Mouse (Mus musculus) gastrocnemius, adult 8-10 months (tissue): Measurements from ENCODE around the gene Chd9. TPM values are rescaled to one million over a fixed set of nuclear protein-coding genes. Genes with fewer than 3 reads are reported as not detected.
"Not testable (repeated sequence)": the region's sequence is repeated elsewhere in the genome, so short reads cannot be mapped to it uniquely, and the experiment has no call there.

Experiments
- DNase-seq, 2 experiments: peaks; one replicate each; pipeline ENCODE4 v3.0.0; 2022; ENCODE audit warnings: low spot score in 2 of 2
- total RNA-seq, 4 experiments: library from RNA; stranded (reverse); gene quantifications; 2 replicates each; pipeline ENCODE4 v1.2.4; 2022

The Chd9 gene
- total RNA-seq, 4 experiments from 2014 or later = 23.6 to 35.7 (median 27.6) TPM

GRCm38 (mm10) chr8:90904171-90904706 lies 76.1 kb downstream of the Chd9 start:
- DNase-seq = no peak

GRCm38 (mm10) chr8:90906922-90907321 lies 78.8 kb downstream of the Chd9 start:
- DNase-seq = no peak

GRCm38 (mm10) chr8:90907516-90907847 lies 79.3 kb downstream of the Chd9 start:
- no peak for DNase-seq

GRCm38 (mm10) chr8:90907848-90908551 lies 79.8 kb downstream of the Chd9 start:
- DNase-seq = peak; percentile 95 to 96

- peak; percentile 41 to 43 for DNase-seq
These were observed 80.7 kb downstream of the Chd9 start for GRCm38 (mm10) chr8:90908580-90909471.

- DNase-seq = no peak
These were observed 95.2 kb downstream of the Chd9 start for GRCm38 (mm10) chr8:90923158-90923905.

GRCm38 (mm10) chr8:90928412-90928811 lies 100.3 kb downstream of the Chd9 start:
- no peak for DNase-seq

GRCm38 (mm10) chr8:90930125-90930524 lies 102.0 kb downstream of the Chd9 start:
- DNase-seq = not testable (repeated sequence)

GRCm38 (mm10) chr8:90932934-90933333 lies 104.8 kb downstream of the Chd9 start:
- no peak for DNase-seq

- DNase-seq = no peak
These were observed 106.6 kb downstream of the Chd9 start for GRCm38 (mm10) chr8:90934786-90935185.

GRCm38 (mm10) chr8:90936840-90937239 lies 108.7 kb downstream of the Chd9 start:
- DNase-seq = no peak

GRCm38 (mm10) chr8:90938352-90938930 lies 110.3 kb downstream of the Chd9 start:
- no peak for DNase-seq

GRCm38 (mm10) chr8:90939867-90940266 lies 111.7 kb downstream of the Chd9 start:
- DNase-seq = no peak

GRCm38 (mm10) chr8:90943770-90944169 lies 115.6 kb downstream of the Chd9 start:
- DNase-seq = no peak

GRCm38 (mm10) chr8:90954802-90955760 lies 126.9 kb downstream of the Chd9 start:
- peak; percentile 53 to 56 for DNase-seq

- no peak for DNase-seq
These were observed 127.6 kb downstream of the Chd9 start for GRCm38 (mm10) chr8:90955761-90956136.

- no peak for DNase-seq
These were observed 128.2 kb downstream of the Chd9 start for GRCm38 (mm10) chr8:90956390-90956789.

GRCm38 (mm10) chr8:90957711-90958110 lies 129.6 kb downstream of the Chd9 start:
- no peak for DNase-seq

- no peak for DNase-seq
These were observed 131.6 kb downstream of the Chd9 start for GRCm38 (mm10) chr8:90959721-90960120.

- no peak for DNase-seq
These were observed 133.5 kb downstream of the Chd9 start for GRCm38 (mm10) chr8:90961603-90962002.
